Mouse (Mus musculus): ENCODE data around the gene Nppa. TPM values are rescaled to one million over a fixed set of nuclear protein-coding genes. Genes with fewer than 3 reads are reported as not detected.

The Nppa gene
- 1.6 and 1.7 TPM in 2 replicates for polyA plus RNA-seq (2015; fragmentation: Nextera tagmentation; extraction: Ambion mirVana)

- Histone ChIP-seq H3K36me3 (peaks cover 10% of the 10 kb centered on the region), H3K4me1 (replicated peaks) (peaks cover 24% of the 10 kb centered on the region), H3K9ac (no peak within 1 kb of the TSS), H3K4me2 (no peak within 1 kb of the TSS), H3K27me3 (no peaks in the 10 kb centered on the region), H3K27ac (replicated peaks) (peak within 1 kb of the TSS; percentile 9), H3K9me3 (no peaks in the 10 kb centered on the region), H3K4me3 (no peak within 1 kb of the TSS)
- peak; percentile 32; the same call in 1 of the 2 replicates for ATAC-seq (ENCODE audit: low FRiP score, low read depth)
- WGBS: 30% methylated on average over 12 of the region's 12 CpGs
These were observed at the start of gene Nppa for GRCm38 (mm10) chr4:148000202-148000772. TSS of gene Nppa (plus strand) at chr4:148000722.

- no peaks in the 10 kb centered on the region for H3K27me3 ChIP-seq
- ATAC-seq (ENCODE audit: low FRiP score, low read depth): no peak
- no peak overlapping the region for H3K27ac ChIP-seq (replicated peaks)
- H3K36me3 ChIP-seq: peaks cover 1% of the 10 kb centered on the region
- H3K9me3 ChIP-seq: no peaks in the 10 kb centered on the region
- no peaks in the 10 kb centered on the region for H3K4me1 ChIP-seq (replicated peaks)
- WGBS: 8% methylated on average over 4 of the region's 4 CpGs
- H3K4me3 ChIP-seq: no peak overlapping the region
- no peak overlapping the region for H3K4me2 ChIP-seq
- no peak overlapping the region for H3K9ac ChIP-seq
These were observed 46.9 kb upstream of the Nppa start for GRCm38 (mm10) chr4:147953590-147953989.

GRCm38 (mm10) chr4:147957141-147957540 lies 43.4 kb upstream of the Nppa start:
- 44% methylated on average over 11 of the region's 11 CpGs for WGBS
- H3K27me3 ChIP-seq: no peaks in the 10 kb centered on the region

GRCm38 (mm10) chr4:147959881-147960831 lies 40.4 kb upstream of the Nppa start:
- Histone ChIP-seq H3K9me3 (no peaks in the 10 kb centered on the region), H3K4me1 (replicated peaks) (no peaks in the 10 kb centered on the region), H3K27ac (replicated peaks) (no peak overlapping the region), H3K36me3 (no peaks in the 10 kb centered on the region), H3K4me2 (no peak overlapping the region), H3K4me3 (no peak overlapping the region), H3K27me3 (no peaks in the 10 kb centered on the region), H3K9ac (no peak overlapping the region)
- 51% methylated on average over 6 of the region's 6 CpGs for WGBS
- ATAC-seq (ENCODE audit: low FRiP score, low read depth): peak; percentile 79; the same call in 1 of the 2 replicates

More at GRCm38 (mm10) chr4:147957141-147957540, 43.4 kb upstream of the Nppa start:
- H3K36me3 ChIP-seq: no peaks in the 10 kb centered on the region
- H3K27ac ChIP-seq (replicated peaks): no peak overlapping the region
- H3K4me3 ChIP-seq: no peak overlapping the region
- no peak overlapping the region for H3K4me2 ChIP-seq
- H3K9me3 ChIP-seq: no peaks in the 10 kb centered on the region
- H3K4me1 ChIP-seq (replicated peaks): no peaks in the 10 kb centered on the region
- H3K9ac ChIP-seq: no peak overlapping the region
- no peak for ATAC-seq (ENCODE audit: low FRiP score, low read depth)

- Histone ChIP-seq H3K4me3 (no peak overlapping the region), H3K4me2 (no peak overlapping the region), H3K9ac (no peak overlapping the region), H3K9me3 (no peaks in the 10 kb centered on the region), H3K27ac (replicated peaks) (no peak overlapping the region), H3K36me3 (no peaks in the 10 kb centered on the region), H3K4me1 (replicated peaks) (no peaks in the 10 kb centered on the region), H3K27me3 (no peaks in the 10 kb centered on the region)
- 61% methylated on average over 6 of the region's 6 CpGs for WGBS
- no peak for ATAC-seq (ENCODE audit: low FRiP score, low read depth)
These were observed 37.7 kb upstream of the Nppa start for GRCm38 (mm10) chr4:147962781-147963180.

GRCm38 (mm10) chr4:147963623-147964022 lies 36.9 kb upstream of the Nppa start:
- H3K4me1 ChIP-seq (replicated peaks): no peaks in the 10 kb centered on the region
- H3K27me3 ChIP-seq: no peaks in the 10 kb centered on the region
- no peak overlapping the region for H3K4me2 ChIP-seq
- 87% methylated on average over 15 of the region's 15 CpGs for WGBS
- H3K4me3 ChIP-seq: no peak overlapping the region
- no peak overlapping the region for H3K27ac ChIP-seq (replicated peaks)
- no peaks in the 10 kb centered on the region for H3K9me3 ChIP-seq
- no peaks in the 10 kb centered on the region for H3K36me3 ChIP-seq
- no peak for ATAC-seq (ENCODE audit: low FRiP score, low read depth)
- no peak overlapping the region for H3K9ac ChIP-seq

GRCm38 (mm10) chr4:147965712-147966111 lies 34.8 kb upstream of the Nppa start:
- Histone ChIP-seq H3K27me3 (no peaks in the 10 kb centered on the region), H3K9ac (no peak overlapping the region), H3K4me3 (no peak overlapping the region), H3K36me3 (no peaks in the 10 kb centered on the region), H3K9me3 (no peaks in the 10 kb centered on the region), H3K27ac (replicated peaks) (no peak overlapping the region), H3K4me1 (replicated peaks) (no peaks in the 10 kb centered on the region), H3K4me2 (no peak overlapping the region)
- ATAC-seq (ENCODE audit: low FRiP score, low read depth): no peak
- 85% methylated on average over 7 of the region's 7 CpGs for WGBS

GRCm38 (mm10) chr4:147968816-147969215 lies 31.7 kb upstream of the Nppa start:
- Histone ChIP-seq H3K4me1 (replicated peaks) (no peaks in the 10 kb centered on the region), H3K27ac (replicated peaks) (no peak overlapping the region), H3K27me3 (no peaks in the 10 kb centered on the region), H3K36me3 (no peaks in the 10 kb centered on the region), H3K4me3 (no peak overlapping the region), H3K4me2 (no peak overlapping the region), H3K9ac (no peak overlapping the region), H3K9me3 (no peaks in the 10 kb centered on the region)
- 74% methylated on average over 2 of the region's 2 CpGs for WGBS
- no peak for ATAC-seq (ENCODE audit: low FRiP score, low read depth)

GRCm38 (mm10) chr4:147969337-147969736 lies 31.2 kb upstream of the Nppa start:
- 55% methylated on average over 9 of the region's 9 CpGs for WGBS
- no peak overlapping the region for H3K9ac ChIP-seq
- no peak overlapping the region for H3K4me2 ChIP-seq
- H3K27me3 ChIP-seq: no peaks in the 10 kb centered on the region
- H3K9me3 ChIP-seq: no peaks in the 10 kb centered on the region
- H3K36me3 ChIP-seq: no peaks in the 10 kb centered on the region
- H3K4me1 ChIP-seq (replicated peaks): no peaks in the 10 kb centered on the region
- no peak overlapping the region for H3K27ac ChIP-seq (replicated peaks)
- no peak for ATAC-seq (ENCODE audit: low FRiP score, low read depth)
- H3K4me3 ChIP-seq: no peak overlapping the region

GRCm38 (mm10) chr4:147976237-147976636 lies 24.3 kb upstream of the Nppa start:
- Histone ChIP-seq H3K4me1 (replicated peaks) (no peaks in the 10 kb centered on the region), H3K9ac (no peak overlapping the region), H3K27ac (replicated peaks) (no peak overlapping the region), H3K4me2 (no peak overlapping the region), H3K27me3 (no peaks in the 10 kb centered on the region), H3K4me3 (no peak overlapping the region), H3K9me3 (no peaks in the 10 kb centered on the region), H3K36me3 (no peaks in the 10 kb centered on the region)
- 86% methylated on average over 3 of the region's 3 CpGs for WGBS
- ATAC-seq (ENCODE audit: low FRiP score, low read depth): no peak

GRCm38 (mm10) chr4:147977726-147978125 lies 22.8 kb upstream of the Nppa start:
- no peak overlapping the region for H3K27ac ChIP-seq (replicated peaks)
- H3K9ac ChIP-seq: no peak overlapping the region
- no peak overlapping the region for H3K4me3 ChIP-seq
- H3K27me3 ChIP-seq: no peaks in the 10 kb centered on the region
- no peaks in the 10 kb centered on the region for H3K9me3 ChIP-seq
- H3K36me3 ChIP-seq: no peaks in the 10 kb centered on the region
- H3K4me1 ChIP-seq (replicated peaks): no peaks in the 10 kb centered on the region
- no peak overlapping the region for H3K4me2 ChIP-seq
- 84% methylated on average over 4 of the region's 4 CpGs for WGBS
- no peak for ATAC-seq (ENCODE audit: low FRiP score, low read depth)

- no peaks in the 10 kb centered on the region for H3K9me3 ChIP-seq
- no peak overlapping the region for H3K4me3 ChIP-seq
- WGBS: 93% methylated on average over 6 of the region's 6 CpGs
- ATAC-seq (ENCODE audit: low FRiP score, low read depth): no peak
- no peak overlapping the region for H3K4me2 ChIP-seq
- H3K4me1 ChIP-seq (replicated peaks): no peaks in the 10 kb centered on the region
- no peaks in the 10 kb centered on the region for H3K27me3 ChIP-seq
- H3K27ac ChIP-seq (replicated peaks): no peak overlapping the region
- no peaks in the 10 kb centered on the region for H3K36me3 ChIP-seq
- H3K9ac ChIP-seq: no peak overlapping the region
These were observed 22.1 kb upstream of the Nppa start for GRCm38 (mm10) chr4:147978391-147978790.
